ENCODE assay signal across 8 mouse cellular contexts in the genomic region with DNA sequence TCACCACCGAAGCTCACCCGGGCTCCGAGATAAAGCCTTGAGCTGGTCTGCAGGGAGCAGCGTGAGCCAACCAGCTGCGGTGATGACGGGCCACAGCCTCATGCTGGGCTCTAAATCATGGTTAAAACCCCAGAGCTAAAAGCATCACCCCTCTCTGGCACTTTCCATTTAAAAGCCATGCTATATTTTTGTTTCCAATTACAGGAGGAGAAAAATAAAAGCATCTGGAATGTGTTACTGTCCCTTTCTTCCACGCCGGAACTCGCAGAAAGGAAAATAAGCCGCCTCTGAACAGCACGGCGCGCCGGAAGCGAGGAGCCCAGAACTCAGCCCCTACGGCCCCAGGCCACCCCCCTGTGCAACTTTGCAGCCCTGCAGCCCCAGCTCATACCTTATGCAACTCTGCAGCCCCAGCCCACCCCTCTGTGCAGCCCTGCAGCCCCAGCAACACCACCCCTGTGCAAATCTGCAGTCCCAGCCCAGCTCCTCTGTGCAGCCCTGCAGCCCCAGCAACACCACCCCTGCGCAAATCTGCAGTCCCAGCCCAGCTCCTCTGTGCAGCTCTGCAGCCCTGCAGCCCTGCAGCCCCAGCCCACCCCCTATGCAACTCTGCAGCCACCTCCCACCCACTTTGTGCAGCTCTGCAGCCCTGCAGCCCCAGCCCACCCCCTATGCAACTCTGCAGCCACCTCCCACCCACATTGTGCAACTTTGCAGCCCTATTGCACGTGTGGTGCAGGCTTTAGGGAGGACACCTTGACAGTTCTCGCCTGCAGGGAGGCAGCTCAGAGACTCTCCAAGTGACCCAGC.
DNase-seq lines count a peak whose midpoint lies in the region; ATAC-seq lines count a peak whose summit lies in the region.

No protein-coding gene starts in this region.

- peak overlapping the region; percentile 43; the same call in 1 of the 2 replicates for H3K9ac ChIP-seq in embryonic facial prominence, embryonic 14.5 days (ENCODE audit: low read depth, low read length)
- peak overlapping the region; percentile 64 for H3K9ac ChIP-seq in heart, embryonic 14.5 days (ENCODE audit: low read length)
- H3K9ac ChIP-seq in neural tube, embryonic 12.5 days, result no peak overlapping the region

- no peak overlapping the region for H3K4me3 ChIP-seq in embryonic facial prominence, embryonic 14.5 days (ENCODE audit: low read depth, low read length)
- H3K4me3 ChIP-seq in heart, embryonic 14.5 days (ENCODE audit: control insufficient read depth in 1 of 2, insufficient read depth in 1 of 2, low read depth in 1 of 2, low read length in 2 of 2), result no peak overlapping the region; a peak in 2 of 4 replicates
- no peak overlapping the region for H3K4me3 ChIP-seq in neural tube, embryonic 12.5 days

- H3K4me1 ChIP-seq in embryonic facial prominence, embryonic 14.5 days (ENCODE audit: control insufficient read depth, insufficient read depth, low read length), result peaks cover 47% of the 10 kb centered on the region
- peaks cover 25 to 30% of the 10 kb centered on the region in 2 experiments for H3K4me1 ChIP-seq in heart, embryonic 14.5 days (ENCODE audit: control insufficient read depth in 2 of 2, insufficient read depth in 2 of 2, low read length in 2 of 2)
- peaks cover 27% of the 10 kb centered on the region for H3K4me1 ChIP-seq in neural tube, embryonic 12.5 days

- 6% methylated on average over 19 of the region's 19 CpGs for WGBS in embryonic facial prominence, embryonic 14.5 days
- WGBS in heart, embryonic 14.5 days, result 15% methylated on average over 19 of the region's 19 CpGs
- 25% methylated on average over 19 of the region's 19 CpGs for WGBS in neural tube, embryonic 12.5 days

- no peaks in the 10 kb centered on the region for H3K27me3 ChIP-seq in embryonic facial prominence, embryonic 14.5 days (replicated peaks; ENCODE audit: control insufficient read depth, insufficient read depth, low read length)
- no peaks in the 10 kb centered on the region for H3K27me3 ChIP-seq in heart, embryonic 14.5 days (ENCODE audit: control insufficient read depth, insufficient read depth, low read length)
- no peaks in the 10 kb centered on the region for H3K27me3 ChIP-seq in neural tube, embryonic 12.5 days (replicated peaks)

- no peaks in the 10 kb centered on the region for H3K36me3 ChIP-seq in embryonic facial prominence, embryonic 14.5 days (ENCODE audit: control insufficient read depth, insufficient read depth, low read length)
- no peaks in the 10 kb centered on the region for H3K36me3 ChIP-seq in heart, embryonic 14.5 days (ENCODE audit: control insufficient read depth, insufficient read depth, low read length)
- no peaks in the 10 kb centered on the region for H3K36me3 ChIP-seq in neural tube, embryonic 12.5 days

- peak; percentile 41 for DNase-seq in adrenal gland, postnatal 10 days
- DNase-seq in adrenal gland, postnatal 4 days (ENCODE audit: low spot score in 2 of 2), result no peak
- peak; percentile 93 for DNase-seq in embryonic facial prominence, embryonic 14.5 days (ENCODE audit: low spot score)
- peak; percentile 70 for DNase-seq in kidney, postnatal 10 days
- no peak for DNase-seq in urinary bladder, postnatal 36 days (ENCODE audit: low spot score in 2 of 2)
- DNase-seq in right cerebral cortex, adult 18-20 months, result no peak

- H3K4me2 ChIP-seq in embryonic facial prominence, embryonic 14.5 days (ENCODE audit: low read depth, low read length), result peak overlapping the region; percentile 34
- H3K4me2 ChIP-seq in heart, embryonic 14.5 days (ENCODE audit: low read length), result peak overlapping the region; percentile 56
- H3K4me2 ChIP-seq in neural tube, embryonic 12.5 days (replicated peaks), result peak overlapping the region; percentile 37

- ATAC-seq in embryonic facial prominence, embryonic 14.5 days (ENCODE audit: low read depth), result peak; percentile 68
- ATAC-seq in heart, embryonic 14.5 days (ENCODE audit: insufficient number of reproducible peaks, insufficient read depth, low FRiP score, low read depth), result peak; percentile 74
- peak; percentile 75 for ATAC-seq in neural tube, embryonic 12.5 days (ENCODE audit: low FRiP score, low read depth)

- H3K27ac ChIP-seq in embryonic facial prominence, embryonic 14.5 days (replicated peaks; ENCODE audit: low read depth, low read length), result peak overlapping the region; percentile 95
- peak overlapping the region; percentile 97 to 98 for H3K27ac ChIP-seq in heart, embryonic 14.5 days (replicated peaks in 1 of 2; ENCODE audit: control insufficient read depth in 1 of 2, insufficient read depth in 1 of 2, low read depth in 2 of 2, low read length in 2 of 2)
- H3K27ac ChIP-seq in neural tube, embryonic 12.5 days, result peak overlapping the region; percentile 13; the same call in 1 of the 2 replicates

- H3K9me3 ChIP-seq in embryonic facial prominence, embryonic 14.5 days (ENCODE audit: control insufficient read depth, low read length), result no peaks in the 10 kb centered on the region
- H3K9me3 ChIP-seq in heart, embryonic 14.5 days (ENCODE audit: control insufficient read depth, low read length), result no peaks in the 10 kb centered on the region; the same call in 1 of the 2 replicates
- H3K9me3 ChIP-seq in neural tube, embryonic 12.5 days, result no peaks in the 10 kb centered on the region

Comparison
In these comparisons a context has a peak if more than half of its experiments do, and no peak if none do; other contexts are left out.
1. DNase-seq: peak in adrenal gland, postnatal 10 days (single experiment), embryonic facial prominence, embryonic 14.5 days (single experiment) and kidney, postnatal 10 days (single experiment); none in adrenal gland, postnatal 4 days (0 of 2), urinary bladder, postnatal 36 days (0 of 2) and right cerebral cortex, adult 18-20 months (single experiment).
2. H3K27ac ChIP-seq: peak in every context shown above with its lines; median percentile 98 in heart, embryonic 14.5 days; 95 in embryonic facial prominence, embryonic 14.5 days; 13 in neural tube, embryonic 12.5 days.
3. Peak in every context shown above with its lines, with median percentiles within 50 percentile points of each other: ATAC-seq and H3K4me2 ChIP-seq.